Mouse (Mus musculus): ENCODE measurements around the gene Nfatc4.

- TF ChIP-seq TAL1 (conservative IDR thresholded peaks at IDR 0.05; ENCODE audit: low read depth, low read length) (no peak), CTCF (IDR thresholded peaks at IDR 0.05; ENCODE audit: low read depth, low read length) (no peak)
Measured at GRCm38 (mm10) chr14:55869538-55869937, 46.6 kb downstream of the Nfatc4 start.

All from G1E (cell line).